Mouse (Mus musculus): ENCODE measurements around the gene Ago3. TPM values are rescaled to one million over a fixed set of nuclear protein-coding genes. Genes with fewer than 3 reads are reported as not detected.
A peak's percentile ranks its signal among the peaks of the same experiment; 100 is the strongest.

Gene Ago3
- polyA plus RNA-seq, 1 experiment from 2014 or later, result 20.0 TPM

DNA sequence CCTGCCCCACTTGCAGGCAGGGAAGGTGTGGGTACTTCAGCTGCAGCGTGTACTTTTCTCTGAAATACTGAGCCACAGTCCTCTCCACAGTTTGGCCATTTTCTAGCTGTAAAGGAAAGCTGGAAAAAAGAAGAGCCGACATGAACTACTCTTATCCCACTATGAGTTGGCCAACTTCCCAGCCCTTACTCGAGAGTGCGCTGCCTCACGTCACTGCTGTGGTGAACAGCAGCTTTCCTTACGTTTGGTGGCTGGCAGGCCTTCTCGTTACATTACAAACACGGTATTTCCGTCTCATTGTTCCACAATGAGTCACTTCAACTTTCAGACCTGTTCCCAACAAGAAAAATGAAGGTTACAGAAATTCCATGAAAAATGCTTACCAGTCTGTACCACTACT, 57.9 kb downstream of the Ago3 start:
- Histone ChIP-seq H3K27me3 (no peaks in the 10 kb centered on the region), H3K27ac (no peak overlapping the region), H3K36me3 (replicated peaks) (peaks cover 20% of the 10 kb centered on the region), H3K4me1 (no peaks in the 10 kb centered on the region), H3K4me2 (no peak overlapping the region), H3K9ac (no peak overlapping the region), H3K9me3 (no peaks in the 10 kb centered on the region), H3K4me3 (replicated peaks) (no peak overlapping the region)
- WGBS, result 89% methylated on average over 9 of the region's 9 CpGs
- no peak for ATAC-seq (ENCODE audit: low FRiP score)

DNA sequence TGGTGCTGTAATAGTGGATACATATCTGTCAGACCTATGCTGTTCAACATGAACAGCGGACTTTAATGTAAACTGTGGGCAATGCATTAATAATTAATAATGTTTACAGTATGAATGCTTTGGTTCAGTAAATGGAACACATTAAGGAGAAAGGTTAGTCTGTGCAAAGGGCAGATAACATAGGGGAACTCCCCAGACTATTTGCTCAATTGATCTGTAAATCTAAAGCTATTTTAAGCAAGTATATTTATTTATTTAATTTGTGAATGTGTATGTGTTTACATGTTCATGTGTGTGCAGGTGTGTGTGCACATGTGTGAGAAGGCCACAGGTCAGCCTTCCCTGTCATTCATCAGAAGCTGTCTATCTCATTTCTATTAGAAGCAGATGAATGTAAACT, 69.3 kb downstream of the Ago3 start:
- H3K9me3 ChIP-seq, result no peaks in the 10 kb centered on the region
- ATAC-seq (ENCODE audit: low FRiP score), result no peak
- H3K4me2 ChIP-seq, result no peak overlapping the region
- no peaks in the 10 kb centered on the region for H3K27me3 ChIP-seq
- no peak overlapping the region for H3K9ac ChIP-seq
- no peak overlapping the region for H3K27ac ChIP-seq
- no peaks in the 10 kb centered on the region for H3K4me1 ChIP-seq
- peaks cover 39% of the 10 kb centered on the region for H3K36me3 ChIP-seq (replicated peaks)
- 92% methylated on average over 1 of the region's 1 CpGs for WGBS
- H3K4me3 ChIP-seq (replicated peaks), result no peak overlapping the region

DNA sequence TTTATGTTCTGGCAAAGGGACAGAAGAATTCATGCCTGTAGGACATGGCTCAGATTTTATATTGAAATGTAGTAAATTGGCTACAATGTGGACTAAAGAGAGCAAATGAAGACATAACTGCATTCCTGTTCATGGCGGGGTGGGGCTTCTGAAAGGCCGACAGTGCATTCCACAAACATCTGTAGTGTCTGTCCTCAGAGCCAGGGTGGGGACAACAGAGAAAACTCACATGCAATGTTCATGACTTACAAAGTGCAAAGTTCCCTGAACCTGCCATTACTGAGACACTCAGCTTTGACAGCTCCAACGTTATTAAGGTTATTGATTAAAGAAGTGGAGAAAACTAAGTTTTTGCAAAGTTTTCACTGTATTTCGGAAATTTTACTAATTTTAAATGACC, 85.9 kb downstream of the Ago3 start:
- Histone ChIP-seq H3K4me3 (replicated peaks) (no peak overlapping the region), H3K27me3 (no peaks in the 10 kb centered on the region)
- 78% methylated on average over 4 of the region's 4 CpGs for WGBS

DNA sequence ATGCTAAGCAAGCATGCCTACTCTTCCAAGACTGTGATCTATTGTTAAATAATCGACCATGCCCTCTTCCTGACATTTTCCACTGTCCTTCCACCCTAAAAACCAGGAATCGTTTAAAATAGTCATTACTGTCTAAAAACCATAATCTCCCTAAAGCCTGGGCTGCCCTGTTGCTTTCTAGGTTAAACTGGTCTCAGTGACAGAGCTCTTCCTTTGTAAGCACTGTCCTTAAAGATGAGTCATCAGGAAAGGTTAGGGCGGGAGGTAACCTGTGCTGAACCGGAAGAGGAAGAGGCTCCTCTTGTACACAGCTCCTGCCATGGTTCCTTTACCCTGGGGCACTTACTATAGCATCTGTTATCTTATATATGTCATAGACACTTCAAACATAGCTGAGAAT, 89.9 kb downstream of the Ago3 start:
- 66% methylated on average over 4 of the region's 4 CpGs for WGBS
- ATAC-seq (ENCODE audit: low FRiP score), result no peak
- Histone ChIP-seq H3K4me2 (no peak overlapping the region), H3K9me3 (no peaks in the 10 kb centered on the region), H3K4me1 (no peaks in the 10 kb centered on the region), H3K27me3 (no peaks in the 10 kb centered on the region), H3K9ac (no peak overlapping the region), H3K27ac (no peak overlapping the region), H3K36me3 (replicated peaks) (peaks cover 1% of the 10 kb centered on the region; the same call in 1 of the 2 replicates), H3K4me3 (replicated peaks) (no peak overlapping the region)

More for the DNA sequence above, 85.9 kb downstream of the Ago3 start:
- Histone ChIP-seq H3K27ac (no peak overlapping the region), H3K4me2 (no peak overlapping the region), H3K4me1 (no peaks in the 10 kb centered on the region), H3K36me3 (replicated peaks) (peaks cover 21% of the 10 kb centered on the region), H3K9me3 (no peaks in the 10 kb centered on the region), H3K9ac (no peak overlapping the region)
- ATAC-seq (ENCODE audit: low FRiP score), result no peak

DNA sequence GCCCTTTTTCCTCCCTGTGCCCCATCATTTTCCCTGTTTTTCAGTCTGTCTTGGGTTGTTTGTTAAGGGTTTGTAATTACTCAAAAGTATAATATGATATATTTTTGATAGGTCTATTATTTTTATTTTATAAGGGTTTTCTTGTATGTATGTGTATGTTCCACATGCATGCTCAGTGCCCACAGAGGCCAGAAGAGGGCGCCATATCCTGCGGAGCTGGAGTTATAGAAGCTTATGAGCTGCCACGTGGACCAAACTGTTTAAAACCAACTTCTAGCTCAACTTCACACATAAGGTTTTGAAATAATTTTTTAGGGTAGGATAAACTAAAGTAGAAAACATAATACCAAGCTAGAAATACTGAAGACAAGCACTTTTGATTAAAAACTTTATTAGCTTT, 97.0 kb downstream of the Ago3 start:
- H3K4me2 ChIP-seq, result no peak overlapping the region
- no peak for ATAC-seq (ENCODE audit: low FRiP score)
- no peak overlapping the region for H3K27ac ChIP-seq
- H3K4me1 ChIP-seq, result no peaks in the 10 kb centered on the region
- H3K9me3 ChIP-seq, result no peaks in the 10 kb centered on the region
- no peaks in the 10 kb centered on the region for H3K27me3 ChIP-seq
- H3K4me3 ChIP-seq (replicated peaks), result no peak overlapping the region
- no peaks in the 10 kb centered on the region; the same call in 1 of the 2 replicates for H3K36me3 ChIP-seq (replicated peaks)
- WGBS, result 58% methylated on average over 3 of the region's 3 CpGs
- no peak overlapping the region for H3K9ac ChIP-seq

DNA sequence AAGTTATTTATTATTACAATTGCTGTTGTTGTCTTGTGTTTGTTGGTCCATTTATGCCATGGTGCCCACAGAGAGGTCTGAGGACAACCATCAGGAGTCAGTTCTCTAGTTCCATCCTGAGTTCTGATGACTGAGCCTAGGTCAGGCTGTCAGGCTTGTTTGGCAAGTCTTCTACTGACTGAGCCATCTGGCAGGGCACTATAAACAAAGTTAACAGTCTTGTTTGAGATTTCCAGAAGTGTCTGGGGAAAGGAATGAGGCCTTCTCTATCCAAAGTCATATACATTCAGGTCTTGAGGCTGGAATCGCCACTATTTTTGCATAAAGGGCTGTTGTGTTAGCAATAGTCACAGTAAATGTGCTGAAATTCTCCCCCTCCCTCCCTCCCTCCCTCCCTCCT, 97.6 kb downstream of the Ago3 start:
- Histone ChIP-seq H3K4me3 (replicated peaks) (no peak overlapping the region), H3K4me1 (no peaks in the 10 kb centered on the region), H3K9me3 (no peaks in the 10 kb centered on the region), H3K27ac (no peak overlapping the region), H3K4me2 (no peak overlapping the region), H3K36me3 (replicated peaks) (no peaks in the 10 kb centered on the region; the same call in 1 of the 2 replicates), H3K27me3 (no peaks in the 10 kb centered on the region), H3K9ac (no peak overlapping the region)
- no peak for ATAC-seq (ENCODE audit: low FRiP score)
- 81% methylated on average over 1 of the region's 1 CpGs for WGBS

DNA sequence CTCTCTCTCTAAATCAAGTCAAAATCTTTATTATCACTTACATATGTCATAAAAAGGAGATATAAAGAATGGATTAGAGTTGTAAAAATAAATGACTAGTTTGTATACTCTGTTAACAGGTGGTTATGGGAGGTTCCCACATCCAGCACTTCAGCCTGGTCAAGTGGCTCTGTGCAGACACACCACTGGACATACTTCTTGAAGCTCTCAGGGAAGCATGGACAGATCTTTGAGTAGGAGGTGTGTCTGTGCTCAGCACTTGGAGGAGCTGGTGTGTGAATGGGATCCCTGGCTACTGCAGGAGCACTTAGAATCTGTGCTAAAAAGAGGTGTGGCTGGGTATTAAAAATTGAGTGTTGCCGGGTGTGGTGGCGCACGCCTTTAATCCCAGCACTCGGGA, 99.1 kb downstream of the Ago3 start:
- 89% methylated on average over 4 of the region's 4 CpGs for WGBS
- ATAC-seq (ENCODE audit: low FRiP score), result no peak

DNA sequence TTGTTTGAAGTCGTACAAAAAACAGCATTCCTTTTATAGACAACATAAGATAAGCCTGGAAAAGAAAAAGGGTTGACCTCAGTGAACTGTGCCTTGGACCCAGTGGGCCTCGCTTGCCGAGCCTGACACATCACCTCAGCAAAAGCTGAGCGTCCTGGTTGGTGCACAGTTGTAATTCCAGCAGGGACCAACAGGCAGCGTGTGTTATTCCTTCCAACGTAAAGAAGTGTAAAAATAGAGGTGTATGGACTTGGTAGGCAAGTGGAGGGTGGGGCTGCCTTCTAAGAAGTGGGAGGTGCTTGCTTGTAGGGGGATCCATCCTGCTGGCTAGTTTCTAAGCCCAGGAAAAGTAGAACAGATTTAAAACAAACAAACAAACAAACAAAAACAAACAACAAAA, 103.3 kb downstream of the Ago3 start:
- WGBS, result 25% methylated on average over 6 of the region's 6 CpGs
- Histone ChIP-seq H3K36me3 (replicated peaks) (no peaks in the 10 kb centered on the region), H3K4me1 (peaks cover under 1% of the 10 kb centered on the region; the same call in 1 of the 2 replicates), H3K9ac (no peak overlapping the region), H3K4me3 (replicated peaks) (no peak overlapping the region), H3K9me3 (no peaks in the 10 kb centered on the region), H3K27me3 (peaks cover 35% of the 10 kb centered on the region), H3K27ac (no peak overlapping the region), H3K4me2 (no peak overlapping the region)
- no peak for ATAC-seq (ENCODE audit: low FRiP score)

More for the DNA sequence above, 99.1 kb downstream of the Ago3 start:
- H3K4me2 ChIP-seq, result no peak overlapping the region
- no peak overlapping the region for H3K9ac ChIP-seq
- H3K27me3 ChIP-seq, result peaks cover 4% of the 10 kb centered on the region
- H3K9me3 ChIP-seq, result no peaks in the 10 kb centered on the region
- no peaks in the 10 kb centered on the region; the same call in 1 of the 2 replicates for H3K36me3 ChIP-seq (replicated peaks)
- H3K4me3 ChIP-seq (replicated peaks), result no peak overlapping the region
- no peak overlapping the region for H3K27ac ChIP-seq
- no peaks in the 10 kb centered on the region for H3K4me1 ChIP-seq

DNA sequence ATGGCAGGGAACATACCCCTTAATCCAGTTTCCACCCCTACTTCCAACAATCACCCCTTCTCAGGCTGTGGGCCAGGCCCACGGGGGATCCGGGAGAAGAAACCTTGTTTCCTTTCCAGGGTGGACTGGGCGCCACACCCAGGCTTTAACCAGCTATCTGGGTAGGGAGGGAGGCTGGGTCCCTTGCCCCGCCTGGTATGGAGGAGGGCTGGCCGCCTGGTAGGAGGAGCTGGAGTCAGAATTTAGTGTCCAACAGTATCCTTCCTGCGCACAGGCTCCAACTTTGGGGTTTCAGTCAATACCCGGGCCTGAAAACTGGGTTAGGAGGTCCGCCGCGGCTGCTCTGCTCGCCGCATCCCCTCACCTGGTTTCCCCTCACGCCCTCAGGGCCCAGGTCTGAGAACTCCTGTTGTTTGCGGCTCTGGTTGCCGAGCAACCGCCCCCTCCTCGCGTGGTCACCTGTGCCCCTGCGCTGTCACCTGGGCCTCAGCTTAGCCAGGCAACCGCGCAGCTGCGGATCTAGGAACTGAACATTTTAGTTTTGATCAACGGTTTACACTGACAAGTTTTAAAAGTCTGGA, 104.0 kb downstream of the Ago3 start, which contains the start of gene Tekt2:
Tekt2 (minus strand) TSS at position 408 of the 581 bp plus-strand sequence.
- no peak within 1 kb of the TSS for H3K4me3 ChIP-seq (replicated peaks)
- H3K9me3 ChIP-seq, result no peaks in the 10 kb centered on the region
- no peak for ATAC-seq (ENCODE audit: low FRiP score)
- peak within 1 kb of the TSS; percentile 31 for H3K4me2 ChIP-seq
- 9% methylated on average over 23 of the region's 23 CpGs for WGBS
- H3K27me3 ChIP-seq, result peaks cover 35% of the 10 kb centered on the region
- H3K4me1 ChIP-seq, result peaks cover 7% of the 10 kb centered on the region
- no peak within 1 kb of the TSS; the same call in 1 of the 2 replicates for H3K9ac ChIP-seq
- no peak within 1 kb of the TSS for H3K27ac ChIP-seq
- H3K36me3 ChIP-seq (replicated peaks), result no peaks in the 10 kb centered on the region

DNA sequence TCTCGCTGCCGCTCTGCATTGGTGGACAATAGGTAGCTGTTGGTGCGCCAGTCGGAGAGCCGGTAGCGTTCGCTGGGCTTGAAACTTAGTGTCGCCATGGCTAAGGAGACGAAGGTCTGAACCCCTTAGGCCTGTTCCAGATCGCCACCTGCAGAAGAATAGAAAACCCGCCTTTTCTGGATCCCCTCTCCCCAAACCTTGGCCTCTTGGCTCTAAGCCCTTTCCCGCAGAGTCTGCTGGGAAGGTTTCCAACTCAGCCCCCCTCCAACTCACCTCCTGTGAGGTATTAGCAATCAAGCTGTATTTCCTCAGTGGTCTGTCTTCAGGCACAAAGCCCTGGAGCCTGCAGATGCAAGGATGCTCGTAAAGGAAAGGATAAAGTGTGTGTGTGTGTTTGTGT, 104.5 kb downstream of the Ago3 start:
- Histone ChIP-seq H3K27ac (no peak overlapping the region), H3K27me3 (peaks cover 35% of the 10 kb centered on the region), H3K9ac (no peak overlapping the region), H3K9me3 (no peaks in the 10 kb centered on the region), H3K4me3 (replicated peaks) (no peak overlapping the region), H3K36me3 (replicated peaks) (no peaks in the 10 kb centered on the region), H3K4me1 (peaks cover 12% of the 10 kb centered on the region), H3K4me2 (peak overlapping the region; percentile 17)
- no peak for ATAC-seq (ENCODE audit: low FRiP score)
- 9% methylated on average over 13 of the region's 13 CpGs for WGBS

DNA sequence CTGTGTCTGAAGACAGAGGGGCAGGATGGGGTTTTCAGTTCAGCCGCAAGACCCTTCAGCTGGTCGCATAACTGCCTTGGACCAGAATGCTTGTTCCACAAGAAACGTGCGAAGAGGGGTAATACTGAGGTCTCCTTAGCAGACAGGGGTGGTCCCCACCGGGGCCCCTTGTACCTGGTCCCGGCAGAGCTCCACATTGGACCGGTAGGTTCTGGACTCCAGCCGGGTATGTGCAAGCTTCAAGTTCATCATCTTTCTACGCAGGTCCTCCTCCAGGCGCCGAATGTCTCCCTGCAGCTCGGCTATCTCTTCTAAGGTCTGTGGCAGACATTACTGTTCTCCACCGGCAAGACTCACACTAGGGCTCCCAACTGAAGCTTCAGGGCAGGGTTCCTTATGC, 106.7 kb downstream of the Ago3 start:
- no peak overlapping the region for H3K9ac ChIP-seq
- no peak for ATAC-seq (ENCODE audit: low FRiP score)
- 95% methylated on average over 13 of the region's 13 CpGs for WGBS

DNA sequence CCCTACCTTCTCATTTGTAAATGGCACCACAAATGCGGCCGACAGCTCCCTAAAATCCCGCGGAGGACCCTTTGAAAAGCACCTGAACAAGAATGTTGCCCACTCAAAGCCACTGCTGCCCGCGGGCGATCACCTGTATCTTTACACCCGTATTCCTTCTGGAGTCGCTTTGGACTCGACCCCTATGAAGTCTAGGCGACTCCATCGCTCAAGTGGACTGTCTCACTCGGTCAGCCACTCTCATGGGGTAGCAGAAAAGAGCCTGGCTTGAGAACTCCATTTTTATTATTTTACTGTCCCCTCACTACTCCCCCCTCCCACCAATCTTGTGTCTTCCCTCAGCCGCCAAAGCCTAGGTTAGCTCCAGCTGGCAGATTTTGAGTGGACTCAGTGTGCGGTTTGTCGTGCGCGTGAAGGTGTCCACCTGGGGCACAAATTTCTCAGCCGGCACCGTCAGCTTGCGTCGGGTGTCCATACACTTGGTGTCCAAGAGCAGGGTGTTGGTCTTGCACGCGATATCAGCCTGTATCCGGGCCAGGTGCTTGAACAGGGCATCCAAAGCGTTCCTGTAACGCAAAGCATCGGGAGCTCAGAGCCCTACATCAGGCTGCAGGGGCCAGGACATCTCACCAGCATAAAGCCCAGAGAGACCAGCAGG, 107.4 kb downstream of the Ago3 start:
- Histone ChIP-seq H3K4me1 (peaks cover 14% of the 10 kb centered on the region), H3K36me3 (replicated peaks) (peaks cover 16% of the 10 kb centered on the region), H3K27ac (no peak overlapping the region), H3K9ac (no peak overlapping the region), H3K9me3 (no peaks in the 10 kb centered on the region), H3K27me3 (peaks cover 35% of the 10 kb centered on the region), H3K4me2 (peak overlapping the region; percentile 94), H3K4me3 (replicated peaks) (peak overlapping the region; percentile 87)
- peak; percentile 71 for ATAC-seq (ENCODE audit: low FRiP score)
- 57% methylated on average over 28 of the region's 28 CpGs for WGBS

More for the DNA sequence above, 106.7 kb downstream of the Ago3 start:
- H3K4me2 ChIP-seq, result no peak overlapping the region
- H3K27ac ChIP-seq, result no peak overlapping the region
- peaks cover 35% of the 10 kb centered on the region for H3K27me3 ChIP-seq
- H3K4me3 ChIP-seq (replicated peaks), result no peak overlapping the region
- H3K36me3 ChIP-seq (replicated peaks), result peaks cover 9% of the 10 kb centered on the region
- H3K4me1 ChIP-seq, result peaks cover 14% of the 10 kb centered on the region
- no peaks in the 10 kb centered on the region for H3K9me3 ChIP-seq
